Comparison of ENCODE assay signal across 8 mouse cellular contexts in genomic region chr12:86421490-86421904, GRCm38 (mm10).
DNase-seq lines count a peak whose midpoint lies in the region; ATAC-seq and TF ChIP-seq lines count a peak whose summit lies in the region.

No protein-coding gene starts in this region.

- TF ChIP-seq CTCF in left cerebral cortex, adult 2 months (IDR thresholded peaks at IDR 0.05): no peak

- peaks cover 79% of the 10 kb centered on the region for H3K27me3 ChIP-seq in intestine, embryonic 15.5 days (replicated peaks)
- H3K27me3 ChIP-seq in midbrain, embryonic 11.5 days (ENCODE audit: control insufficient read depth, insufficient read depth, low read length): peaks cover 55% of the 10 kb centered on the region
- H3K27me3 ChIP-seq in stomach, embryonic 16.5 days (ENCODE audit: control insufficient read depth, insufficient read depth, low read length): peaks cover 71% of the 10 kb centered on the region

- H3K9ac ChIP-seq in intestine, embryonic 15.5 days: no peak overlapping the region; the same call in 1 of the 2 replicates
- peak overlapping the region; percentile 49 for H3K9ac ChIP-seq in midbrain, embryonic 11.5 days (ENCODE audit: low read length)
- H3K9ac ChIP-seq in stomach, embryonic 16.5 days (ENCODE audit: low read length): peak overlapping the region; percentile 32; the same call in 1 of the 2 replicates

- no peaks in the 10 kb centered on the region for H3K36me3 ChIP-seq in intestine, embryonic 15.5 days
- no peaks in the 10 kb centered on the region for H3K36me3 ChIP-seq in midbrain, embryonic 11.5 days (ENCODE audit: control insufficient read depth, insufficient read depth, low read length)
- H3K36me3 ChIP-seq in stomach, embryonic 16.5 days (ENCODE audit: control insufficient read depth, insufficient read depth, low read length): no peaks in the 10 kb centered on the region

- H3K27ac ChIP-seq in intestine, embryonic 15.5 days: no peak overlapping the region
- H3K27ac ChIP-seq in left cerebral cortex, adult 2 months: no peak overlapping the region
- no peak overlapping the region for H3K27ac ChIP-seq in midbrain, embryonic 11.5 days (ENCODE audit: low read depth, low read length)
- H3K27ac ChIP-seq in stomach, embryonic 16.5 days (ENCODE audit: low read length): no peak overlapping the region

- peak; percentile 66 for ATAC-seq in intestine, embryonic 15.5 days
- peak; percentile 86 for ATAC-seq in midbrain, embryonic 11.5 days (ENCODE audit: low FRiP score)
- peak; percentile 40; the same call in 1 of the 2 replicates for ATAC-seq in stomach, embryonic 16.5 days (ENCODE audit: insufficient read depth, low FRiP score)
- ATAC-seq in granulocyte monocyte progenitor cell, adult 5-6 weeks (replicated peaks; ENCODE audit: poor library complexity, severe bottlenecking): no peak

- H3K4me1 ChIP-seq in intestine, embryonic 15.5 days (replicated peaks): peaks cover 16% of the 10 kb centered on the region
- H3K4me1 ChIP-seq in midbrain, embryonic 11.5 days (ENCODE audit: control insufficient read depth, insufficient read depth, low read length): peaks cover 7% of the 10 kb centered on the region
- 0 out of 2 replicates have a peak, but pooled peaks cover 9% of the 10 kb centered on the region for H3K4me1 ChIP-seq in stomach, embryonic 16.5 days (ENCODE audit: control insufficient read depth, insufficient read depth, low read length)

- H3K9me3 ChIP-seq in intestine, embryonic 15.5 days: no peaks in the 10 kb centered on the region
- H3K9me3 ChIP-seq in midbrain, embryonic 11.5 days (ENCODE audit: control insufficient read depth, low read length): no peaks in the 10 kb centered on the region
- H3K9me3 ChIP-seq in stomach, embryonic 16.5 days (replicated peaks; ENCODE audit: control insufficient read depth, low read length): no peaks in the 10 kb centered on the region

- WGBS in intestine, embryonic 15.5 days: 1% methylated on average over 37 of the region's 37 CpGs
- under 1% methylated on average over 37 of the region's 37 CpGs for WGBS in midbrain, embryonic 11.5 days
- 1% methylated on average over 37 of the region's 37 CpGs for WGBS in stomach, embryonic 16.5 days

- H3K4me2 ChIP-seq in intestine, embryonic 15.5 days (replicated peaks): peak overlapping the region; percentile 86
- peak overlapping the region; percentile 67 for H3K4me2 ChIP-seq in midbrain, embryonic 11.5 days
- H3K4me2 ChIP-seq in stomach, embryonic 16.5 days (ENCODE audit: low read depth, low read length): peak overlapping the region; percentile 71

- H3K4me3 ChIP-seq in intestine, embryonic 15.5 days (replicated peaks): peak overlapping the region; percentile 47
- peak overlapping the region; percentile 67 for H3K4me3 ChIP-seq in left cerebral cortex, adult 2 months
- peak overlapping the region; percentile 41 for H3K4me3 ChIP-seq in midbrain, embryonic 11.5 days (ENCODE audit: low read depth, low read length)
- peak overlapping the region; percentile 49 for H3K4me3 ChIP-seq in stomach, embryonic 16.5 days (replicated peaks; ENCODE audit: low read length)

- intact Hi-C loops in left cerebral cortex, adult 2 months (cut with DNase I): no loop called here

- peak; percentile 47 for DNase-seq in adrenal gland, postnatal 10 days
- DNase-seq in cerebellum, postnatal 10 days: peak; percentile 76 to 78
- DNase-seq in frontal cortex, postnatal 25 days (ENCODE audit: low spot score in 2 of 2): peak; percentile 15 to 31
- DNase-seq in left cerebral cortex, adult 2 months (ENCODE audit: extremely low spot score in 1 of 2, low spot score in 2 of 2): peak; percentile 20 to 43
- peak; percentile 93 for DNase-seq in midbrain, embryonic 11.5 days (ENCODE audit: low spot score, missing footprints)

Comparison
In these comparisons a context has a peak if more than half of its experiments do, and no peak if none do; other contexts are left out.
1. DNase-seq: peak in every context shown above with its lines; median percentile 93 in midbrain, embryonic 11.5 days; 77 in cerebellum, postnatal 10 days; 47 in adrenal gland, postnatal 10 days; 32 in left cerebral cortex, adult 2 months; 23 in frontal cortex, postnatal 25 days.